13 mouse cellular contexts compared by ENCODE assay signal in genomic region chr4:132406393-132407189, GRCm38 (mm10). TPM values are rescaled to one million over a fixed set of nuclear protein-coding genes. Genes with fewer than 3 reads are reported as not detected.
DNase-seq lines count a peak whose midpoint lies in the region; ATAC-seq and TF ChIP-seq lines count a peak whose summit lies in the region.
"Had no signal": no experiment of that assay in that cellular context is flagged by ENCODE, and none has a peak within 500 bp of the region (broad histone marks: within the 10 kb centered on the region; RNA-seq: fewer than 3 reads in every experiment).

No protein-coding gene starts in this region.

- no peak for TF ChIP-seq CTCF in heart, postnatal 0 days (IDR thresholded peaks at IDR 0.05; ENCODE audit: low read depth)

- peak overlapping the region; percentile 25; the same call in 1 of the 2 replicates for H3K27ac ChIP-seq in heart, postnatal 0 days (ENCODE audit: low read depth)

- peaks cover 8% of the 10 kb centered on the region; the same call in 1 of the 2 replicates for H3K4me1 ChIP-seq in heart, postnatal 0 days (ENCODE audit: control insufficient read depth, insufficient read depth)

- 49% methylated on average over 13 of the region's 13 CpGs for WGBS in heart, postnatal 0 days

- no peaks in the 10 kb centered on the region for H3K27me3 ChIP-seq in heart, postnatal 0 days (ENCODE audit: control insufficient read depth, insufficient read depth, low read length)
- H3K27me3 ChIP-seq: CH12.LX had no signal

- no peak overlapping the region for H3K9ac ChIP-seq in heart, postnatal 0 days (replicated peaks; ENCODE audit: low read depth, low read length)

- H3K9me3 ChIP-seq in heart, postnatal 0 days (replicated peaks; ENCODE audit: control insufficient read depth, low read length): no peaks in the 10 kb centered on the region

- no peak overlapping the region for H3K4me2 ChIP-seq in heart, postnatal 0 days (ENCODE audit: low read depth, low read length)

- ATAC-seq in heart, postnatal 0 days (ENCODE audit: insufficient read depth, low read depth): no peak
- ATAC-seq: lung, postnatal 0 days had no signal

- TF ChIP-seq EP300 in heart, postnatal 0 days (IDR thresholded peaks at IDR 0.05; ENCODE audit: low read depth): no peak

- intact Hi-C loops in heart, postnatal 25 days (cut with DNase I): no loop called here

- no peak for DNase-seq in heart, postnatal 0 days (ENCODE audit: low spot score)
- DNase-seq in heart, postnatal 25 days (ENCODE audit: low spot score): no peak
- peak; percentile 54 to 63 for DNase-seq in kidney, postnatal 36 days
- no peak for DNase-seq in kidney, adult 18-20 months
- peak; percentile 87 to 95 for DNase-seq in adrenal gland, adult (ENCODE audit: inconsistent age in 2 of 2, low spot score in 1 of 2)
- peak; percentile 57 for DNase-seq in adrenal gland, postnatal 25 days
- no peak for DNase-seq in urinary bladder, postnatal 36 days (ENCODE audit: low spot score in 2 of 2)
- no peak for DNase-seq in right cerebral cortex, postnatal 10 days (ENCODE audit: low spot score in 2 of 2)
- DNase-seq: cerebellum, postnatal 25 days; liver; thymus, postnatal 36 days had no signal

- no peaks in the 10 kb centered on the region for H3K36me3 ChIP-seq in heart, postnatal 0 days (replicated peaks; ENCODE audit: control insufficient read depth, insufficient read depth, low read length)

- H3K4me3 ChIP-seq in heart, postnatal 0 days (ENCODE audit: low read depth, low read length): no peak overlapping the region

RNA-seq across cellular contexts. Expression of gene Phactr4, which starts 15.7 kb away (rescaled TPM):
- total RNA-seq in heart, postnatal 0 days (2014; rRNA removed; ENCODE audit: low replicate concordance): 4.4 and 9.5 TPM in 2 replicates
- polyA plus RNA-seq in heart, postnatal 0 days (2015; fragmentation: Nextera tagmentation; extraction: Ambion mirVana): 9.3 and 10.0 TPM in 2 replicates
- total RNA-seq in heart, postnatal 25 days (2021): 10 to 100 TPM; 23.2 to 23.4 TPM
- total RNA-seq in adrenal gland, postnatal 25 days (2021): 60.0 and 69.8 TPM in 2 replicates

RNA-seq across cellular contexts. Expression of gene Rcc1, which starts 53.2 kb away (rescaled TPM):
- total RNA-seq in heart, postnatal 0 days (2014; rRNA removed; ENCODE audit: low replicate concordance): 20.6 and 20.8 TPM in 2 replicates
- 17.1 and 18.6 TPM in 2 replicates for polyA plus RNA-seq in heart, postnatal 0 days (2015; fragmentation: Nextera tagmentation; extraction: Ambion mirVana)
- 1 to 10 TPM; 8.6 to 8.9 TPM for total RNA-seq in heart, postnatal 25 days (2021)
- 17.8 and 22.0 TPM in 2 replicates for total RNA-seq in adrenal gland, postnatal 25 days (2021)

RNA-seq across cellular contexts. Expression of gene Med18, which starts 57.1 kb away (rescaled TPM):
- 6.6 TPM in 2 replicates for total RNA-seq in heart, postnatal 0 days (2014; rRNA removed; ENCODE audit: low replicate concordance)
- 10.2 TPM in 2 replicates for polyA plus RNA-seq in heart, postnatal 0 days (2015; fragmentation: Nextera tagmentation; extraction: Ambion mirVana)
- 1 to 10 TPM; 4.4 to 4.8 TPM for total RNA-seq in heart, postnatal 25 days (2021)
- 9.4 and 10.7 TPM in 2 replicates for total RNA-seq in adrenal gland, postnatal 25 days (2021)

Comparison
In these comparisons a context has a peak if more than half of its experiments do, and no peak if none do; other contexts are left out.
1. DNase-seq: peak in kidney, postnatal 36 days (2 of 2), adrenal gland, adult (2 of 2) and adrenal gland, postnatal 25 days (single experiment); none in heart, postnatal 0 days (single experiment), heart, postnatal 25 days (single experiment), kidney, adult 18-20 months (single experiment), urinary bladder, postnatal 36 days (0 of 2) and right cerebral cortex, postnatal 10 days (0 of 2).